Mouse (Mus musculus): ENCODE data around the gene Actl11.

The Actl11 gene

GRCm38 (mm10) chr9:107961351-107961762 is 33.1 kb downstream of the Actl11 start:
- peak; percentile 95 for DNase-seq (ENCODE audit: low read depth, low spot score)

GRCm38 (mm10) chr9:107961881-107962280 is 33.6 kb downstream of the Actl11 start:
- peak; percentile 80 for DNase-seq (ENCODE audit: low read depth, low spot score)

GRCm38 (mm10) chr9:107962916-107963315 is 34.6 kb downstream of the Actl11 start:
- no peak for DNase-seq (ENCODE audit: low read depth, low spot score)

- no peak for DNase-seq (ENCODE audit: low read depth, low spot score)
Measured at GRCm38 (mm10) chr9:107963700-107964099, 35.4 kb downstream of the Actl11 start.

- no peak for DNase-seq (ENCODE audit: low read depth, low spot score)
Measured at GRCm38 (mm10) chr9:107964681-107965080, 36.4 kb downstream of the Actl11 start.

DNA sequence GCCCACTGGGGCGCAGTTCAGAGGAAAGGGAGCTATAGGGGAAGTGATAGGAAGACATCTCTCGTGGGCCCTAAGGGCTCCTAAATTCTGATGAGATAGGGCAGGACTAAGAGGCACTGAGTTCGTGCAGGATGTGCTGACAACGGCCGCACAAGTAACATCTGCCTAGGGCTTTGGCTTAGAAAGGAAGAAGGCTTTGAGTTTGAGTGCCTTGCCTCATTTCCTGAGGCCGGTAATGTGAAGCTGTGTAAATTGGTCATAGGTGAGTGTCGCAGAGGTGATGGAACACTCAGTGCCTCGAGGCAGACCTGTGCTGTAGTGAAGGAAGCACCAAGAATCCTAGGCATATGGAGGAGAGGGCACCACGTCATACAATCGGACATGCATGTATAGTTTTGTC is 38.4 kb downstream of the Actl11 start:
- no peak for DNase-seq (ENCODE audit: low read depth, low spot score)

- no peak for DNase-seq (ENCODE audit: low read depth, low spot score)
Measured at GRCm38 (mm10) chr9:107967437-107967836, 39.2 kb downstream of the Actl11 start.

- DNase-seq (ENCODE audit: low read depth, low spot score), result no peak
Measured at GRCm38 (mm10) chr9:107968531-107968930, 40.3 kb downstream of the Actl11 start.

- no peak for DNase-seq (ENCODE audit: low read depth, low spot score)
Measured at GRCm38 (mm10) chr9:107970311-107970710, 42.0 kb downstream of the Actl11 start.

- DNase-seq (ENCODE audit: low read depth, low spot score), result no peak
Measured at GRCm38 (mm10) chr9:107971690-107972541, 43.6 kb downstream of the Actl11 start.

DNA sequence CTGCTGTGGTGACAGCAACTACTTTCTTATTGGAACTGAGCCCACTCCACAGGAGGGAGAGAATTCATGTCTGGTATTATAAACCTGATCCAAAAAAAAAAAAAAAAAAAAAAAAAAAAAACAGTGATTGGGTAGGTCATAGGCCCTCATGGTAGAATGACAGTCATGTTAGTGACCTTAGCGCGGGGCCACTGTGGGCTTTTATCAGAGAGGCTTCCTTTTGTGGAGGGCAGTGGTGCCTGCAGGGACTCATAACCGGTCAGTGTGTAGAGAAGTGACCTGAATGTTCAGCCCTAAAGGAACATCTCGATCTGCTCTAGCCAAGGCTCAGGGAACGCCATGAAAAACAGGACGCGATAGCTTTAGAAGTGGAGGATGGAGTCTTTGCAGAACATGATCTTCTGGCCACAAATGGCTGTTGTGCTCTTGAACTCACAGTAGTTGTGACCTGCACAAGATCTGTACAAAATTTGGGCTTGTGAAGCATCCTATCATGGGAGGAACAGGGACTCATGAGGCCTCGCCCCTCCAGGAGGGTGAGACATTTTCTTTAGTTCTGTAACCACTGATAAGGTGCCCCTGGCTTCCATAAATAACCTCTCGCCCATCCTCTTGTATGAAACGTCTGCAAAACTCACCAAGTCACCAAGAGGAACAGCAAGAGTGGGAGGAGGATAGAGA is 46.4 kb downstream of the Actl11 start:
- DNase-seq (ENCODE audit: low read depth, low spot score), result no peak

GRCm38 (mm10) chr9:107975399-107976386 is 47.4 kb downstream of the Actl11 start, which contains the start of gene Uba7:
Uba7 (plus strand) TSS chr9:107975505.
- no peak for DNase-seq (ENCODE audit: low read depth, low spot score)

GRCm38 (mm10) chr9:107978815-107979214 is 50.5 kb downstream of the Actl11 start:
- no peak for DNase-seq (ENCODE audit: low read depth, low spot score)

Data from telencephalon, adult 2 months (tissue).